Mouse (Mus musculus): ENCODE data around the gene Teddm2. TPM values are rescaled to one million over a fixed set of nuclear protein-coding genes. Genes with fewer than 3 reads are reported as not detected.
A peak's percentile ranks its signal among the peaks of the same experiment; 100 is the strongest.
"Not testable (repeated sequence)": the region's sequence is repeated elsewhere in the genome, so short reads cannot be mapped to it uniquely, and the experiment has no call there.

Gene Teddm2
- polyA plus RNA-seq, 1 experiment from 2014 or later, result 0.36 TPM

DNA sequence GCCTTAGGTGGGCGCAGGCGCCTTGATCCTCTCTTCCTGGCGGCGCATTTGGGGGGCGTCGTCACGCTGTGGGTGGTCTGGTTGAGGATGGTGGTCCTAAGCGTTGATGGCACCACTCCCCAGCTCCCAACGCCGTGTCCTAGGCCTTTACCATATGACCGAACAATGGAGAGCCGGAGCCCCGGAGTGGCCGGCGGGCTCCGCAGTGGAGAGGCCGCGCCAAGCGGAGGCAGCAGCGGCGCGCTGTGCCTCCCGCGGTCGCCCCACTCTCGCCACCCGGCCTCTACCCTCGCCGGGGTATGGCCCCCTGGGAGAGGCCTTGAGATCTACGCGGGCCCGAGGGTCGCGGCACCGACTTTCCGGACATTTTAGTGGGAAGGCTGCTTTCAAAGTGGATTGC, 353 bp upstream of the Teddm2 start:
- WGBS (ENCODE audit: insufficient replicate concordance), result under 1% methylated on average over 36 of the region's 36 CpGs
- H3K4me3 ChIP-seq, result peak overlapping the region; percentile 82
- peak; percentile 37 for ATAC-seq
- H3K9me3 ChIP-seq (replicated peaks), result no peaks in the 10 kb centered on the region
- H3K36me3 ChIP-seq, result peaks cover 29% of the 10 kb centered on the region
- H3K9ac ChIP-seq, result peak overlapping the region; percentile 92
- H3K27ac ChIP-seq, result peak overlapping the region; percentile 99
- H3K4me1 ChIP-seq, result peaks cover 49% of the 10 kb centered on the region
- H3K27me3 ChIP-seq (replicated peaks), result no peaks in the 10 kb centered on the region
- H3K4me2 ChIP-seq, result peak overlapping the region; percentile 79

- peak overlapping the region; percentile 99 for H3K27ac ChIP-seq
- H3K9me3 ChIP-seq (replicated peaks), result no peaks in the 10 kb centered on the region
- H3K9ac ChIP-seq, result peak overlapping the region; percentile 92
- WGBS (ENCODE audit: insufficient replicate concordance), result 20% methylated on average over 22 of the region's 22 CpGs
- H3K4me1 ChIP-seq, result peaks cover 52% of the 10 kb centered on the region
- no peak for ATAC-seq
- H3K36me3 ChIP-seq, result peaks cover 17% of the 10 kb centered on the region
- H3K4me3 ChIP-seq, result peak overlapping the region; percentile 82
- H3K27me3 ChIP-seq (replicated peaks), result 0 out of 2 replicates have a peak, but pooled peaks cover 4% of the 10 kb centered on the region
- H3K4me2 ChIP-seq, result peak overlapping the region; percentile 79
Observed at GRCm38 (mm10) chr1:153898989-153899730, 868 bp downstream of the Teddm2 start.

DNA sequence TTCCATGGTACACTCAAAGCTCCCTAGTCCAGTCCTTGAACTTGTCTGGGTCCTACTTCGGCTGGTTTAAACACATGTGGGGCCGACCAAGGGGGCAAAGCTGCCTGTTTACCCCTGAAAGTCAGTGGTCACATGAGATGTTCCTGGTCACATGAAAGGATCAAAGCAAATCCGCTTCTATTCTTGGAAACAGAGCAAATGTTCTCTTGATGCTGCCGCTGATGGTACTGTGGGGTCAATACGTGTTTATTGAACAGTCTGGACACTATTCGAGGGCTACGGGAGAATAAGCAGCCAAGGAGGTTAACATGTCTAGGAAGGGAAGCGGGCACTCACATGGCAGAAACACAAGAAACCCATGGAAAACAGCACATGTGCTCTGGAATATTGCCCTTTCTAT, 2.8 kb downstream of the Teddm2 start:
- 78% methylated on average over 8 of the region's 8 CpGs for WGBS (ENCODE audit: insufficient replicate concordance)
- Histone ChIP-seq H3K27me3 (replicated peaks) (peaks cover 10% of the 10 kb centered on the region; the same call in 1 of the 2 replicates), H3K27ac (no peak overlapping the region), H3K4me2 (no peak overlapping the region), H3K9me3 (replicated peaks) (no peaks in the 10 kb centered on the region), H3K4me3 (no peak overlapping the region), H3K9ac (no peak overlapping the region), H3K36me3 (no peaks in the 10 kb centered on the region), H3K4me1 (peaks cover 43% of the 10 kb centered on the region)
- ATAC-seq, result no peak

GRCm38 (mm10) chr1:153894979-153895378, 5.0 kb downstream of the Teddm2 start:
- H3K9me3 ChIP-seq (replicated peaks), result no peaks in the 10 kb centered on the region
- H3K36me3 ChIP-seq, result no peaks in the 10 kb centered on the region
- 37% methylated on average over 5 of the region's 5 CpGs for WGBS (ENCODE audit: insufficient replicate concordance)
- no peak for ATAC-seq
- H3K9ac ChIP-seq, result no peak overlapping the region
- no peak overlapping the region for H3K4me2 ChIP-seq
- peaks cover 29% of the 10 kb centered on the region for H3K4me1 ChIP-seq
- no peak overlapping the region for H3K27ac ChIP-seq
- no peak overlapping the region for H3K4me3 ChIP-seq
- peaks cover 10% of the 10 kb centered on the region; the same call in 1 of the 2 replicates for H3K27me3 ChIP-seq (replicated peaks)

- 36% methylated on average over 8 of the region's 8 CpGs for WGBS (ENCODE audit: insufficient replicate concordance)
- H3K4me3 ChIP-seq, result no peak overlapping the region
- H3K36me3 ChIP-seq, result no peaks in the 10 kb centered on the region
Observed at GRCm38 (mm10) chr1:153894201-153894893, 5.7 kb downstream of the Teddm2 start.

GRCm38 (mm10) chr1:153893746-153894145, 6.3 kb downstream of the Teddm2 start:
- 47% methylated on average over 2 of the region's 2 CpGs for WGBS (ENCODE audit: insufficient replicate concordance)
- no peak overlapping the region for H3K27ac ChIP-seq
- ATAC-seq, result no peak
- H3K4me3 ChIP-seq, result no peak overlapping the region
- no peak overlapping the region for H3K4me2 ChIP-seq
- H3K9me3 ChIP-seq (replicated peaks), result no peaks in the 10 kb centered on the region
- H3K4me1 ChIP-seq, result peaks cover 20% of the 10 kb centered on the region
- peaks cover 10% of the 10 kb centered on the region; the same call in 1 of the 2 replicates for H3K27me3 ChIP-seq (replicated peaks)
- no peak overlapping the region for H3K9ac ChIP-seq
- no peaks in the 10 kb centered on the region for H3K36me3 ChIP-seq

More at GRCm38 (mm10) chr1:153894201-153894893, 5.7 kb downstream of the Teddm2 start:
- Histone ChIP-seq H3K4me2 (no peak overlapping the region), H3K27me3 (replicated peaks) (peaks cover 10% of the 10 kb centered on the region; the same call in 1 of the 2 replicates), H3K9me3 (replicated peaks) (no peaks in the 10 kb centered on the region), H3K4me1 (peaks cover 26% of the 10 kb centered on the region), H3K9ac (no peak overlapping the region), H3K27ac (no peak overlapping the region)
- ATAC-seq, result no peak

DNA sequence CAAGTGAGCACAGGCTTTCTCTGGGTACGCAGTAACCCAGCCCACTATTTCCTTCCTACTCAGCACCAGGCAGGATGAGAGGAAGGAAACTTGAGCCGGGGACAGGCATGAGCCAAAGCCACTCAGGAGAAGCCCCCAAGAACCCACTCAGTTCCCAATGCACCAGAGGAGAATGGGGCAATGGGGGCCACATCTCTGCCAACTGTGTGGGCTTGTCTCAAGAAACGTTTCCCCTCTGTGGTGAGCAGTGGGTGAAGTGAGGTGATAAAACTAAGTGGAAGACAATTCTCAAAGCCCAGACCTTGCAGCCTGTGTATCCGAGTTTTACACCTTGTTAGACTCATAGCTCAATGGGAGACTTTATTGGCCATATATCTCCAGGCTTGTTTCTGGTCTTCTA, 8.6 kb downstream of the Teddm2 start, which contains the start of gene Teddm1a:
Gene Teddm1a (plus strand): TSS at position 301 of the 400 bp plus-strand sequence.
- H3K9ac ChIP-seq, result no peak within 1 kb of the TSS
- WGBS (ENCODE audit: insufficient replicate concordance), result 25% methylated on average over 4 of the region's 4 CpGs
- no peaks in the 10 kb centered on the region for H3K36me3 ChIP-seq
- H3K27me3 ChIP-seq (replicated peaks), result peaks cover 10% of the 10 kb centered on the region; the same call in 1 of the 2 replicates
- H3K9me3 ChIP-seq (replicated peaks), result no peaks in the 10 kb centered on the region
- H3K4me1 ChIP-seq, result peaks cover 6% of the 10 kb centered on the region; the same call in 1 of the 2 replicates
- H3K27ac ChIP-seq, result no peak within 1 kb of the TSS
- H3K4me3 ChIP-seq, result no peak within 1 kb of the TSS
- H3K4me2 ChIP-seq, result no peak within 1 kb of the TSS
- no peak for ATAC-seq

DNA sequence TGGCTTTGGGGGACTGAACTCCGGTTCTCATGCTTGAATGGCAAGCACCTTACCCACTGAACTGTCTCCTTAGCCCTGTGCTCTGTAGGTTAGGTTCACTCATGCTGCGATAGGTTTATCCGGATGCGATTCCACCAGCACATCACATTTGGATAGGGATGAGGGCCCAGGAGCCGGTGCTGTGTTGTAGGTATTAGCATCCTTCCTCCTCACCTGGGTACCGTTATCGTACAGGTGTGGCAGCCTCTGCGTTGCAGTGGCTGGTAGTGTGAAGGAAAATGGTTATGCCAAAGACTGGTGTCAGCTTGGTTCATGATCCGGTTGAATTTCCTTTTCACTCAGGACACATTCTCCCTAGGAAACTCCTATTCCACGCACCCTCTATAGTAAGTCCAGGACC, 9.9 kb downstream of the Teddm2 start:
- no peaks in the 10 kb centered on the region for H3K9me3 ChIP-seq (replicated peaks)
- 79% methylated on average over 10 of the region's 10 CpGs for whole genome bisulfite sequencing (ENCODE audit: insufficient replicate concordance)
- H3K27me3 ChIP-seq (replicated peaks), result peaks cover 10% of the 10 kb centered on the region; the same call in 1 of the 2 replicates
- no peak for ATAC-seq
- H3K27ac ChIP-seq, result no peak overlapping the region
- H3K9ac ChIP-seq, result no peak overlapping the region
- peaks cover 4% of the 10 kb centered on the region; the same call in 1 of the 2 replicates for H3K4me1 ChIP-seq
- no peak overlapping the region for H3K4me2 ChIP-seq
- H3K4me3 ChIP-seq, result no peak overlapping the region
- H3K36me3 ChIP-seq, result no peaks in the 10 kb centered on the region

DNA sequence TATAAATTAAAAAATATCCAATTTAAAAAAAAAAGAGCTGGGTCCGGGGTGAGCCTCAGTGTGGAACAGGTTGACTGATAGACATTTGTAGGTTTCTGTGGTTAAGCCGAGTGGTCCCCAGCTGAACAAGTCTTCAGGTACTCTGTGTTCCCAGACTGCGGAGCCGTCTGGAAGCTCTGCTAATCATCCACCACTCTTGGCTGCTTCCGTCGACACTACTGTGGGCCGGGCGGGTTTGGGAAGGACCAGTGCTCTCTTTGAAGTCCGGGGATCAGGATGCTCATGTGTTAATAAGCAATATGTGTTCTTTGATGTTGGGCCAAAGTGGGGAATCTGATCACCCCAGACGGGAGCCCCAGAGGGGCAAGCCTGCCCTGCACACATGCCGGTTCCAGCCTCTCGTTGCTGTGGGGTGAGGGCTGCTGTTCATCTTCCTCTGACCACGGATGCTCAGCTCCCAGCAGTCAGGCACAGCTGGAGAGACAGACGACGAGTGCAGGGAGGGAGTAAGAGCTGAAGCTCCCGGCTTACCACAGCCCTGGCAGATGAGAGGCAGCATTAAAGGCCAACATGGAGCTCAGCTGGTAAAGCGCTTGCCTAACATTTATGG, 13.9 kb downstream of the Teddm2 start:
- 46% methylated on average over 17 of the region's 17 CpGs for WGBS (ENCODE audit: insufficient replicate concordance)
- Histone ChIP-seq H3K9ac (no peak overlapping the region), H3K27ac (no peak overlapping the region), H3K9me3 (replicated peaks) (no peaks in the 10 kb centered on the region), H3K4me1 (no peaks in the 10 kb centered on the region), H3K4me2 (no peak overlapping the region), H3K27me3 (replicated peaks) (no peaks in the 10 kb centered on the region), H3K4me3 (no peak overlapping the region), H3K36me3 (no peaks in the 10 kb centered on the region)
- no peak for ATAC-seq

- not testable (repeated sequence) for H3K4me3 ChIP-seq; H3K9me3 ChIP-seq (replicated peaks); H3K27ac ChIP-seq; H3K9ac ChIP-seq; H3K4me1 ChIP-seq; H3K4me2 ChIP-seq; ATAC-seq; H3K36me3 ChIP-seq; H3K27me3 ChIP-seq (replicated peaks)
- WGBS (ENCODE audit: insufficient replicate concordance), result 84% methylated on average over 17 of the region's 17 CpGs
Observed at GRCm38 (mm10) chr1:153880391-153880790, 19.6 kb downstream of the Teddm2 start.

- Histone ChIP-seq H3K27me3 (replicated peaks) (no peaks in the 10 kb centered on the region), H3K9me3 (replicated peaks) (no peaks in the 10 kb centered on the region), H3K4me2 (no peak within 1 kb of the TSS), H3K27ac (no peak within 1 kb of the TSS), H3K4me1 (no peaks in the 10 kb centered on the region), H3K9ac (no peak within 1 kb of the TSS), H3K4me3 (no peak within 1 kb of the TSS), H3K36me3 (no peaks in the 10 kb centered on the region)
- no peak for ATAC-seq
- WGBS (ENCODE audit: insufficient replicate concordance), result 72% methylated on average over 6 of the region's 6 CpGs
Observed at GRCm38 (mm10) chr1:153874045-153874444, 26.0 kb downstream of the Teddm2 start, which contains the start of gene Teddm1b. Gene Teddm1b (plus strand): TSS chr1:153874345.

DNA sequence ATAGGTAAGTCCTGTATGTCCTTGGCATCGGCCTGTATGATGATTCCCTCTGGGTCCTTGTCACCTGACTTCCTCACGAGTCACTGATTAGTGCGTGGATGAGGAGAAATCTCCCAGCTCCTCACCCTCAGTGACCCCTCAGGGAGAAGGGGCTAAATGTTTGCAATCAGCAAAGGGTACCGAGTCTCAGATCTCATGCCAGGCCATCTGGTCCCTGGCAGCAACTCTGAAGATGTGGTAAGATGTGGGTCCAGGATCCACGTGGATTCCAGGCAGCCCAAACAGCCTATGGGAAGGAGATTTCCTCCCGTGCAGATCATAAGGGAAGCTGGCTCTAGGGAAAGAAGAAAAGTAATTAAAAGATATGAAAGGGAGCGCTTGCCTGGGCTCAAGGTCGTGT, 44.1 kb downstream of the Teddm2 start:
- H3K9ac ChIP-seq, result no peak overlapping the region
- H3K9me3 ChIP-seq (replicated peaks), result no peaks in the 10 kb centered on the region
- WGBS (ENCODE audit: insufficient replicate concordance), result 65% methylated on average over 8 of the region's 8 CpGs
- no peak overlapping the region for H3K4me3 ChIP-seq
- H3K27me3 ChIP-seq (replicated peaks), result no peaks in the 10 kb centered on the region
- H3K4me2 ChIP-seq, result no peak overlapping the region
- no peaks in the 10 kb centered on the region for H3K36me3 ChIP-seq
- no peak for ATAC-seq
- no peak overlapping the region for H3K27ac ChIP-seq
- H3K4me1 ChIP-seq, result no peaks in the 10 kb centered on the region

Measured in liver, embryonic 12.5 days (tissue).